Mouse (Mus musculus) thymus, postnatal 14 days (tissue): ENCODE measurements at regions not wholly inside any gene's neighbourhood (a gene's known extent, or its start where the extent isn't known, plus 50 kb on each side); places are given as distances from the start of the nearest gene placed in this dataset.
A peak's percentile ranks its signal among the peaks of the same experiment; 100 is the strongest.
"Not testable (repeated sequence)": the region's sequence is repeated elsewhere in the genome, so short reads cannot be mapped to it uniquely, and the experiment has no call there.

ENCODE experiments used
- DNase-seq: peaks from one replicate; pipeline ENCODE4 v3.0.0; 2021

DNA sequence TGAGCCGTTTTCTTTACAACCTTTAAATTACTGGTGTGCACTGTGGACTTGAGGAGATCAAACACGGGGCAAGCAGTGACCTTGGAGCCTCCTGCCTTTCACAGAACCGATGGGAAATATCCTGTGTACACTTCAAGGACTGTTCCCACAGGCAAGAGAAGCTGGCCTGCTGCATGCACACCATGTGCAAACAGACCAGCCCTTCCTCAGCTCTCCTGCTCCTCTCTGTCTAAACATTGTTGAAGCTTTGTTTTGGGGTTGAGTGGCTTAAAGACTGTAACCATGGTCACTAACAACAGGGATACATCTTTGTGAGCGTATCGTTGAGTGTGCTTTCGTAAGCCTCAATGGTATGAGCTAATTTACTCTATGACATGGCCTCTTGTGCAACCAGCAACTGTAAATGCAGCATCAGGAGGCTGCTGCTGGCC is 50.2 kb upstream of the Agps start:
- no peak for DNase-seq

DNA sequence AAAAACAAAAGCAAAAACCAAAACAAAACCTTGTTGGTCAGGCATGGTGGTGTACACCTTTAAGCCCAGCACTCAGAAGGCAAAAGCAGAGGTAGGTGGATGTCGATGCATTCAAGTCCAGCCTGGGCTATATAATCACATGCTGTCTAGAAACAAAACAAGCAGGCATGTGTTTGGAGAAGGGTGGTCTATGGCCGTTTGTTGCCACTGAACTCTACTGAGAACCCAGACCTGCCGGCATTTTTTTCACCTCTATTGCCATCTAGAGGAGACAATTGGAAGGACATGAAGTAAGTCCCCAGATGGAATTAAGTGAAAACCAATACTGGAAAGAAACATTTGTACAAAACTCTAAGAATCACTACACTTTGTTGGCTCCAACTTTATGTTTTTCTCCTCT is 50.9 kb upstream of the Agps start:
- peak; percentile 40 for DNase-seq

DNA sequence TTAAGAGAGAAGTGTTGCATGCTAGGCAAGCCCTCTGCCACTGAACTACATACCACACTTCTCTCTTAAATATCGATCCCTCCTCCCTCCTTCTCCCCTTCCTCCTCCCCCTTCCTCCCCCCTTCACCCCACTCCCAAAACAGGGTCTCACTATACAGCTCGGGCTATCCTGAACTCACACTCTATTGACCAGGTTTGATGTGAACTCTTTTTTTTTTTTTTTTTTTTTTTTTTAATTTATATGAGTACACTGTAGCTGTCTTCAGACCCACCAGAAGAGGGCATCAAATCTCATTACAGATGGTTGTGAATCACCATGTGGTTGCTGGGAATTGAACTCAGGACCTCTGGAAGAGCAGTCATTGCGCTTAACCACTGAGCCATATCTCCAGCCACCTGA is 53.3 kb upstream of the Agps start:
- not testable (repeated sequence) for DNase-seq

DNA sequence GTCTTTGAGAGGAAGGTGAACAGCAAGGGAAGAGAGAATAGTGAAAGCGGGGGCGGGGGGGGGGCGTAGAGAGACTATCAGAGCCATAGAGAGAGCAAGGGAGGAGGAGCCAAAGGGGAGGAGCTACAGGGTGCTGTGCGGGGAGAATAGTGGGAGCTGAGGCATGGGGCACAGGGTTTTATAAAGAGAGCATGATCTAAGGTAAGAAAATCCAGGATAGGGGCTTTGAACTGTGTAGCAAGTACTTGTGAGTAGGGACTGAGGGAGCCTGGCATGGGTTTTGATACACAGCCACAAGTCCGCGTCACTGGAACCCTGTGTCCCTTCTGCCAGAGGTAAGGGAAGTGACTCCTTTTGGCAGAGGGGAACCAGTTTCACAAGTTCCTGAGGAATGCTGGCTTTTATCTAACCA is 54.9 kb upstream of the Agps start:
- DNase-seq: peak; percentile 57

DNA sequence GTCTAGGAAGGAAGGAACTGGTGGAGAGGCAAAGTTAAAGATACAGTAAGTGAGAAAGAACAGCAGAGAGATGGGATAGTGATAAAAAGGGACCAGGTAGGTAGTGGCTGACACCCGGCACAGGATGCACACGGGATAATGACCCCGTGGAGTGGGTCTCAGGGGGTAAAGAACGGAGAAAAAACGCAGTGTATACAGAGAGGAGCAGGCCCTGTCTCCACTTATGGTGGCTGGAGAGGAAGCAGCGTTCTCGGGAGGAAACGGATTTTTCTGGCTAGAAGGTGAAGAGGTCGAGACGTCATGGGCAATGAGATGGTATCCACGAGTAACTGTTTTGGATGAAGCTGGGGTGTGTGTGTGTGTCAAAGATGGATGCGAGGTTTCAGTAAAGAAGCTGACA is 55.4 kb upstream of the Agps start:
- DNase-seq: no peak

DNA sequence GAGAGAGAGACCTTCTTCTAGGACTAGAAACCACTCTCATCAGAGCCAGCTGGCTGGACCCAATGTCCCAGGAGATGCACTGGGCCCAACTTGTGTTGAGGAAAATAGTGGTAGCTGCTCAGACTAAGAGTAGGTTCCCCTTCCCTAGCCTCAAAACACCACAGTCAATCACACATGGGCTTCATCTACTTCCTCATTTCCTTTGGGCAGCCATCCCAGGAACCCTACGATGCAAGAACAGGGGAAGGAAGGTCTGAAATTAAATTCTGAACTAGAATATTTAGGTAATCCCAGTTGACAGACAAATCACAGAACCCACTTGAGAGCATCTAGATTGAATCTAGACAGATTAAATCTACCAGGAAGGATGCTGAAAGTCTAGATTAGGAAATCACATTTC is 56.8 kb upstream of the Agps start:
- DNase-seq: no peak

DNA sequence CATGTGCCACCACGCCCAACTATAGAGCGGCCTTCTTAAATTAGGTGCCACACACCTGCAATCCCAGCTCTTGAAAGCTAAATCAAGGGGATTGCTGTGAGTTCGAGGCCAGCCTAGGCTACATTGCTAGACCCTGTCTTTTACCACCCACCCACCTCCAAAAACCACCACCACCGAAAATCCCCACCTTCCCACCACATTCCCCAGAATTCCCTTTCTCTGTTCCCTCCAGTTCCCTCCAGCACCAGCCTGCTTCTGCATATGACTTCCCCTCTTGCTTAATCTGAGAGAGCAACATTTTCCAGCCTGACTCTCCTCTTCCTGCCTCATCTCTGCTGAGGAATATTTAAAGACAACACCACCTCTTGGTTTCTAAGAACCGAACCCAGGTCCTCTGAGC is 58.5 kb upstream of the Agps start:
- DNase-seq: no peak

DNA sequence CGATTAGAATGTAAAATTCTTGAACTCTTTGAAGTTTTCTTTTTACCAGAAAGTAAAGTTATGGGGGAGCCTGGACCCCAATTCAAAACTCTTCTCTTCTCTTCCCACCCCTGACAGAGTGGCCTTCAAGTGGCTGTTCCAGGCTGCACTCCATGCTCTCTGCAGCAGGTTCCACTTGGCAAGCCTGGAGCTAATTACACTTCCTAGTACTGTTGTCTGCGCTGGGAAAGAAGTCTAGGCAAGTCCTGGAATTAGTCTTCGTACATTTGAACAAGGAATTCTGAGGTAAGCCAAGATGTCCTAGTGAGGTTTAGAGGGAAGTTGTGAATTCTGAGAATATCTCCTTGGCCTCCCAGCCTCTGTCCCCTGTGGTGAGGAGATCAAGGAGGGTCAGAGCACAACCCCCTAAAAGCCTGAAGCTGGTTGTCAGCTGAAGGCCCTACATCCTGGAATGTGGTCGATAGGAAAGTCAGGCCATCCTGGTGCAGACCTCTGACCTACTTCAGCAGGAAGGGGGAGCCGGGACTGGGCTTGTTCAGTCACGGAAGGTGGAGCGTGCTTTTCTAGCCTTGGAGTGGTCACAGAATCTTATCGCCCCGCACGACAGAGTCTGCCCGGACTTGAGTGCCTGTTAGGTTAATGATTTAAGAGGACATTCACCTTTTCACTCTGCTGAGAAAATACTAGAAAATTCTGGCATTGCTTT is 59.6 kb upstream of the Agps start:
- DNase-seq: no peak

DNA sequence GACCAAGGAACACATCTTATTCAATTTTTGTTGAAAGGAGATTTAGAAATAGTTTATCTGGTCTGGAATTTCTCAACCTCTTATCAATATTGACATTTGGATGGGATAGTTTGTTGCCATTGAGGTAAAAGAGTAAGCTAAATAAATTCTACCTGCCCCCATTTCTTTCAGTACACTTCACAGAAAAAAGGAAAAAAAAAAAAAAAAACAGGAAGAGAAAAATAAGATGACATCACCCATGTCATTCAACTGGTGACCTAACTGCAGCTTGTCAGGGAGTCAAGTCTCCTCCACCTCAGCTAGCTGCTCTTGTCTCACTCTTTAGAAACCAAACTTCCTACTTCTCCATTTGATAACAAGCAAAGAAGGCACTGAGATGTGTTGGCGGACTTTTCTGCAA is 61.3 kb upstream of the Agps start:
- DNase-seq: no peak

DNA sequence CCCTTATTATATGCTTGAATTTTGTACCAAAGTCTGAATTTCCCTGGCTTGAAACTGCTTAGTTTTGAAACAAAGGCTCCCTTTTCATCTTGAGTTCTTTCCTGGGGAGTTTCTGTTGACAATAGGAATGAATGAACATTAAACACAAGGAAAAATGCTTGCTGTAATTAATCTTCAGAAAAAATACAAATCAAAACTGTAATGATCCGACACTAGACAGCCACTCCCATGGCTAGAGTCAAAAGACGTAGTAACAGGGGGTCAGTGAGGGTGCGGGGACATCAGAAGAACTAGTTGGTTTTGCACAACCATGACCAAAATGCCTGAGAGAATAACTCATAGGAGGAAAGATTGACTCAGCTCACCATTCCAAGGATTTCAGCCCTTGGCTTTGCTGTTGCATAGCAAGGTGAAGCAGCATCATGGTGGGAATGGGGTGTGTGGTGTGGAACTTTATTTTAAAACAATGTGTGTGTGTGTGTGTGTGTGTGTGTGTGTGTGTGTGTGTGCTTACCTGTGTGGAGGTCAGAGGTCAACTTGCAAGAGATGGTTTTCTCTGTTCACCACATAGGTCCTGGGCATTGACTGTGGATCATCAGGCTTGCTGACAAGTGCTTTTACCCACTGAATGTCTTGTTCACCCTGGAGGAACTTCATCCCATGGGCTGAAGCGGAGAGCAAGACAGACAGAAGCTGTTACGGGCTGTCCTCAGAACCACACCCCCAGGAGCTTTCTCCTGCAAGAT is 63.2 kb upstream of the Agps start:
- DNase-seq: no peak

DNA sequence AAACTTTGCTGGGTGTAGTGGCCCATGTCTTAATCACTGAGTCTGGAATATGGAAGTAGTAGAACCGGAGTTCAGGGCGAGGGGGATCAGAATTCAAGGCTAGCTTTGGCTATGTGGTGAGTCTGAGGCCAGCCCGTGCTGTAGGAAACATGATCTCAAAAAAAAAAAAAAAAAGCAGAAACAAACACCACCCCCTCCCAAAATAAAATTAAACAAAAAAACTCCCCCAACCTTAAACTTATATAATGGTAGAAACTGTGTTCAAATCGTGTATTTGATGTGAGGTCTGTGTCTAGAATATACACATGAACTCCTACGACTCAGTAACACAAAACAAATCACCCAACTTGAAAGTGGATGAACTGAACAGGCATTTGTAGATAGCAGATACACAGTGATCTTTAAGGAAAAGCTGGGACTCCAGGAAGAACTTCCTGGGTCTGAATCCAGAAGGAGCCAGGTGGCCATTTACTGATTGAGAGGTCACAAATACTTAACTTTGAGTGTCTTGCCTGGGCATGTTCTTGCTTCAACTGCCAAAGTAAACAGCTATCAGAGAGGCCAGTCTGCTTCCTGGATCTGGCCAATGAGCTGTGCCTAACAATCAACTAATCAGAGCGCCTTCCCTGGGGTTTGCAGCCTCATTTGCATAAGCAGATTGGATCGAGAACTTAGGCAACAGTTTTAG is 63.6 kb upstream of the Nfe2l2 start:
- DNase-seq: no peak

DNA sequence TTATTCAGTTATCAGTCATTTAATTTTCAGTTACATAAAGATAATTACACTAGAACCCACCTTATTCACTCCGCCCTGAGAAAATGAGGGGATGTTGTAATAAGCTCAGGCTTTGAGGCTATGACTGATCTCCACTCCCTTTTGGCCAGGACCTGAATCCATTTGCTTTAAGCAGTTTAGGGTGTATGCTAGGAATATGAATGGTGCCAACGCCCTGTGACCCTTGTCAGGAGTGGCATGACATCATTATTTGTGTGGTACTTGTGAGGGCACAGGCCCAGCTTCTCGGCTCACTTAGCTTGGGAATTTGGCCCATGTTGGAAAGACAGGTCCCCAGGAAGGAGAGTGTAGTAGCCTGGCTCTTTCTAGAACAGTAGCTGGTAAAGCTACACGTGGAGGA is 61.0 kb upstream of the Nfe2l2 start:
- no peak for DNase-seq

DNA sequence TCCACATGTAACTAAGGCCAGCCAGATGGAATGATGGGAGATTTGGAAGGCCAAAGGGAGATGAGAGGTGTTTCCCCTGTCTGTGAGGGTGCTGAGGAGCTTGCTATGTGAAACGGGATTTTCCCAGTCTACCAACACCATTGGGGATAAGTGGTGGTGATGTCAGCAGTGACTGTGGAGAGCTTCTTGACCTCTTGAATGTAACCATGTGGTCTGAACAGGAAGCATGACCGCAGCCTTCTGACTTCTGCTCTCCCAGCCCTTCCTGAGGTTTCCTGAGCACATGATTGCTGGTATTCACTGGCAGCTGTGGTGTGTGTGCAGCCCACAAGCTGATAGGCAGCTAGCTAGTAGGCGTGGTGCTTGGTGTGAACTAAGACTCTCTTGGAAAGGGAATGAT is 58.8 kb upstream of the Nfe2l2 start:
- DNase-seq: peak; percentile 16

DNA sequence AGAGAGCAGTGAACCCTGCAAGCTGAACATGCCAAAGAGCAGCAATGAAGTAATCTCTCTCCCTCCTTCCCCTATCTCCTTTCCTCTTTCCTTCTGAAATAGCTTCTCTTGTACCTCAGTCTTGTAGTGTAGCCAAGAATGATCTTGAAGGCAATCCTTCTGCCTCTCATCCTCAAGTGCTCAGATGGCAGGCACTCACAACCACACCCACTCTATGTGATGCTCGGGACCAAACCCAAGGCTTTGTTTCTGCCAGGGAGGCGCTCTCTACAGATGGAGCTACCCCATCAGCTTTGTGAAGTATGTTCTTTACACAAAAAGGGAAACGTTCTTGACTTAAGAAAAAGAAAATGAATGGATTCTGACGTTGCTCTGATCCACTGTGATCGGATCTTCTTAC is 57.6 kb upstream of the Nfe2l2 start:
- no peak for DNase-seq

DNA sequence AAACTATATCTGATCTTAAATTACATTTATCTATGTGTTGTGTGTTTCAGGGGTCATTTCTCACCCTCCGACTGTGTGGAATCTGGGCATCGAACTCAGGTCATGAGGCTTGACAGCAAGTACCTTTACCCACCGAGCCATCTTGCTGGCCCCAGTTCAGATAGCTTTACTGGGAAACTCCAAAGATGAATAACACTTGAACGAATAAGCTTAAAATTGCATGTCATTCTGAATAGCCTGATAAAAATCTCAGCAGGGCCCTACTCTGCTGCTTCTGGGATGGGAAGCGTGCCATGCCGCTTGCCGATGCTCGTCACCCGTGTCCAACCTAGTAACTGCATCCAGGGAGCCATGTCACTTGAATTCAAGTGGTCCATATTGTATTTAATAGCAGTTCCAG is 57.2 kb upstream of the Nfe2l2 start:
- DNase-seq: no peak

DNA sequence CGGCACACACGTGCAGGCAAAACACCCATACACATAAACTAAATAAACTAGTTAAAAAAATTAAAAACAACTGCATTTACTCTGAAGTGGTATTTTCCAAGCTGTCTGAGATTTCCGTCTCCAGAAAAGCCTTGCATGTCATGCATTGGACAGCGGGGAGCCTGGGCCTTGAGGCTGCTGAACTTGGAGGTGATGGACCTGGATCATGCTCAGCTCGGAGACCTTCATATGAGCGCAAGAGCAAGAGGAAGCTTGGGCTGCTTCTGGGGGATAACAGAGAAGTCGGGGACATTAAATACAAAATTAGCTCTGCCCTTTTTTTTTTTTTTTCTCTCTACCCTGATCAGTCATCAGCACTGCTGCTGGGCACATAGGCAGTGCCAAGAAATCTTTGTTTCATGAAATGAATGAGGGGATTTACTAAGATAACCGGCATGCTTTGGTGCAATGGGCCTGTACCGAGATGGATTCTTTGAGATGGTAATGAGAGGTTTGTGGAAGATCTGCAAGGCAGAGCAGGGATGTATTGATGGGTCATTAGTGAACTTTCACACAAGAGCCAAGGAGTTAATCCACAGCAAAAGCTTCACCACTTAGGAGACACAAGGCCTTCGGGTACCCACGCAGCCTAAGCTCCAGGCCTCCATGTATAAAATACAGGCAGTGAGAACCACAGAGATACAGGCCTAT is 54.9 kb upstream of the Nfe2l2 start:
- no peak for DNase-seq

DNA sequence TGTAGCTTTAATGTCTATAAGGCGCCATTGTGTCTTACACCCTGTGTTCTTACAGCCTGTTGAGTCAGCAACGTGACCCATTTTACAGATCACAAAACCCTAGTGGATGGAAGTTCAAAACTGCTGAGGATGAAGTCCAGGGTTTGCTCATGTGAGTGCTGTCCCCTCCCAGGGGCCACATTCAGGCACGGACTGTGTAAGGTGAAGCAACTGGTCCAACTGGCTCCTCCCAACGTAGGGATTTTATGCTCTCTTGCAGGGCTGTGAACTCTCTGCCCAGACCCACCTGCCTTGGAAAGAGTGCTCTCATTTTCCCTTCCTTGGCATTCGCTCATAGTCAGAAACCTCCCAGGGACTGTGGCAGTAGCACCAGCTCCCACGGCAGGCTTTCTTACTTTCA is 53.8 kb upstream of the Nfe2l2 start:
- no peak for DNase-seq

DNA sequence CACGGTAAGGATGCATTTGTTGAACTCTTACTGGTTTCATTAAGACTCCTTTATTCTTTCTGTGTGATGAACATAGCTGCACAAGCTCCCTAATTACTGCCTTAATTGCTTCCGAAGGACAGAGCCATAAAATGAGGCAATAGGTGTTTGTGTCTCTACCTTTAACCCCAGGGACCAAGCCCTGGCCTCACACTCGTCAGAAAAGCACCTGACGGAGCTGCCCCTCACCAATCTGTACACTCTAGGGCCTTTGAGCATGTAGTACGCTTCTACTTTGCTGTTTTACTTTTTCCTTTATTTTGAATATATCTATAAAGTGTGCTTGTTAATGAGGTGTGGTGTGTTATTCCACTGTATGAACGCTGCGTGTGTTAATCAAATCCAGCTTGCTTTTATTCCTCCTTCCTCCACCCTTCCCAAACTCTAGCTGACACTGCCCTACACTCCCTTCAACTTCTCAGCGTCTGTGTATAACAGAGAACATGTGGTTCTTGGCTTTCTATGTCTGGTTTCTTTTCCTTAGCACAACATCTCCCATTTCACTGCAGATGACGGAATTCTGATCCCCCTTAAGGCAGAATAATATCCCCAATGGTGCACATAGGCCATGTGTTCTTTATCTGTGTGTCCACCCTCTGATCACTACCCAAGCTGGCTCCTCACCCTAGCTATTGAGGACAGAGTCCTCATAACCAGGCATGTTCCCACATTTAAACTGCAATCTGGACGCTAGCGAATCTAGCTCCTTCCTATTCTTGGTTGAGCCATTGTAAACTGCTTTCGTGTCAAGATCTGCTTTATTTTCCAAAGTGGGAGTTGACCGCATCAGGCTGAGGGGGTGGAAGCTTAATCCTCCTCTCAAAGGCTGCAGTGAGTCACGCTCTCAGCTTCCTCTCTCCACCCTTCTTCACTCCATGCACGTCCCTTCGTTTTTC is 52.5 kb upstream of the Nfe2l2 start:
- no peak for DNase-seq

DNA sequence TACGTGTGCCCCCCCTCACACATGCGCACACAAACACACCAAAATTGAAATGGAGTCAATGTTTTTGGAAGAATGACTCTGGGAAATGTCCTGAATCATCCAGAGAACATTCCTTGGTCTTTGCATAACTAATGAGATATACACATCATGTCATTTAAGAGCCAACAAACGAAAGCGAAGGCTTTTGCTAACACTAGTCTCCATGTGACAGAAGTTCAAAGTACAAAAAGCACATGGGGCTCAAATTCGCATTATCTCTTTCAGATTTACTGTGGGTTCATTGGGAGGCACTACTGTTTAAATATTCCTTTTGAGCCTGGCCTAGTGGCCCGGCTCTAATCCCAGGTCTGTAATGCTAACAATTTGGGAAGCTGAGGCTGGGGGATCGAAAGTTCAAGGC is 50.2 kb upstream of the Nfe2l2 start:
- DNase-seq: no peak
